Mouse (Mus musculus): ENCODE results near the gene Prdm11. TPM values are rescaled to one million over a fixed set of nuclear protein-coding genes. Genes with fewer than 3 reads are reported as not detected.

The Prdm11 gene
- polyA plus RNA-seq, 1 experiment from 2014 or later: 2.6 TPM

GRCm38 (mm10) chr2:93051873-93052272, 5.9 kb upstream of the Prdm11 start:
- no peak overlapping the region for H3K27ac ChIP-seq (replicated peaks; ENCODE audit: low read depth, low read length)
- no peak for ATAC-seq (ENCODE audit: low FRiP score, low TSS enrichment)
- WGBS: 55% methylated on average over 1 of the region's 1 CpGs

GRCm38 (mm10) chr2:93048601-93049323, 2.8 kb upstream of the Prdm11 start:
- Histone ChIP-seq H3K27ac (replicated peaks; ENCODE audit: low read depth, low read length) (no peak overlapping the region), H3K4me2 (ENCODE audit: low read length) (no peak overlapping the region), H3K9me3 (ENCODE audit: control insufficient read depth, low read length) (peaks cover 3% of the 10 kb centered on the region; the same call in 1 of the 2 replicates), H3K36me3 (ENCODE audit: control insufficient read depth, insufficient read depth, low read length) (no peaks in the 10 kb centered on the region), H3K27me3 (ENCODE audit: control insufficient read depth, insufficient read depth, low read length) (no peaks in the 10 kb centered on the region), H3K4me3 (replicated peaks; ENCODE audit: low read depth, low read length) (no peak overlapping the region), H3K4me1 (ENCODE audit: control insufficient read depth, insufficient read depth, low read length) (peaks cover 11% of the 10 kb centered on the region), H3K9ac (replicated peaks; ENCODE audit: low read length) (no peak overlapping the region)
- ATAC-seq (ENCODE audit: low FRiP score, low TSS enrichment) (no peak), DNase-seq (no peak)
- WGBS: 53% methylated on average over 6 of the region's 6 CpGs

More at GRCm38 (mm10) chr2:93051873-93052272, 5.9 kb upstream of the Prdm11 start:
- Histone ChIP-seq H3K9ac (replicated peaks; ENCODE audit: low read length) (no peak overlapping the region), H3K4me3 (replicated peaks; ENCODE audit: low read depth, low read length) (no peak overlapping the region), H3K9me3 (ENCODE audit: control insufficient read depth, low read length) (peaks cover 3% of the 10 kb centered on the region; the same call in 1 of the 2 replicates), H3K4me1 (ENCODE audit: control insufficient read depth, insufficient read depth, low read length) (no peaks in the 10 kb centered on the region), H3K36me3 (ENCODE audit: control insufficient read depth, insufficient read depth, low read length) (no peaks in the 10 kb centered on the region), H3K27me3 (ENCODE audit: control insufficient read depth, insufficient read depth, low read length) (no peaks in the 10 kb centered on the region), H3K4me2 (ENCODE audit: low read length) (no peak overlapping the region)
- DNase-seq: no peak

GRCm38 (mm10) chr2:93047491-93048050, 1.6 kb upstream of the Prdm11 start:
- WGBS: 89% methylated on average over 7 of the region's 7 CpGs
- Histone ChIP-seq H3K4me3 (replicated peaks; ENCODE audit: low read depth, low read length) (no peak overlapping the region), H3K9ac (replicated peaks; ENCODE audit: low read length) (no peak overlapping the region), H3K27ac (replicated peaks; ENCODE audit: low read depth, low read length) (no peak overlapping the region), H3K4me1 (ENCODE audit: control insufficient read depth, insufficient read depth, low read length) (peaks cover 11% of the 10 kb centered on the region), H3K4me2 (ENCODE audit: low read length) (no peak overlapping the region), H3K27me3 (ENCODE audit: control insufficient read depth, insufficient read depth, low read length) (no peaks in the 10 kb centered on the region), H3K9me3 (ENCODE audit: control insufficient read depth, low read length) (peaks cover 3% of the 10 kb centered on the region; the same call in 1 of the 2 replicates), H3K36me3 (ENCODE audit: control insufficient read depth, insufficient read depth, low read length) (no peaks in the 10 kb centered on the region)
- DNase-seq: no peak
- ATAC-seq (ENCODE audit: low FRiP score, low TSS enrichment): no peak

GRCm38 (mm10) chr2:93047036-93047435, 1.1 kb upstream of the Prdm11 start:
- Histone ChIP-seq H3K4me1 (ENCODE audit: control insufficient read depth, insufficient read depth, low read length) (peaks cover 11% of the 10 kb centered on the region), H3K4me3 (replicated peaks; ENCODE audit: low read depth, low read length) (no peak overlapping the region), H3K9me3 (ENCODE audit: control insufficient read depth, low read length) (peaks cover 3% of the 10 kb centered on the region; the same call in 1 of the 2 replicates), H3K36me3 (ENCODE audit: control insufficient read depth, insufficient read depth, low read length) (no peaks in the 10 kb centered on the region), H3K9ac (replicated peaks; ENCODE audit: low read length) (no peak overlapping the region), H3K27me3 (ENCODE audit: control insufficient read depth, insufficient read depth, low read length) (no peaks in the 10 kb centered on the region), H3K27ac (replicated peaks; ENCODE audit: low read depth, low read length) (no peak overlapping the region), H3K4me2 (ENCODE audit: low read length) (peak overlapping the region; percentile 66; the same call in 1 of the 2 replicates)
- ATAC-seq (ENCODE audit: low FRiP score, low TSS enrichment): no peak
- 90% methylated on average over 6 of the region's 6 CpGs for WGBS
- DNase-seq: no peak

- Histone ChIP-seq H3K4me2 (ENCODE audit: low read length) (peak overlapping the region; percentile 66), H3K4me3 (replicated peaks; ENCODE audit: low read depth, low read length) (peak overlapping the region; percentile 45), H3K27me3 (ENCODE audit: control insufficient read depth, insufficient read depth, low read length) (no peaks in the 10 kb centered on the region), H3K9me3 (ENCODE audit: control insufficient read depth, low read length) (no peaks in the 10 kb centered on the region), H3K4me1 (ENCODE audit: control insufficient read depth, insufficient read depth, low read length) (peaks cover 14% of the 10 kb centered on the region), H3K27ac (replicated peaks; ENCODE audit: low read depth, low read length) (no peak overlapping the region), H3K9ac (replicated peaks; ENCODE audit: low read length) (no peak overlapping the region), H3K36me3 (ENCODE audit: control insufficient read depth, insufficient read depth, low read length) (no peaks in the 10 kb centered on the region)
- DNase-seq (no peak), ATAC-seq (ENCODE audit: low FRiP score, low TSS enrichment) (no peak)
- whole genome bisulfite sequencing: 21% methylated on average over 5 of the region's 5 CpGs
Measured at GRCm38 (mm10) chr2:93046509-93046835, 505 bp upstream of the Prdm11 start.

- Histone ChIP-seq H3K4me2 (ENCODE audit: low read length) (peak overlapping the region; percentile 66), H3K36me3 (ENCODE audit: control insufficient read depth, insufficient read depth, low read length) (no peaks in the 10 kb centered on the region), H3K4me3 (replicated peaks; ENCODE audit: low read depth, low read length) (peak overlapping the region; percentile 45), H3K9me3 (ENCODE audit: control insufficient read depth, low read length) (no peaks in the 10 kb centered on the region), H3K27me3 (ENCODE audit: control insufficient read depth, insufficient read depth, low read length) (no peaks in the 10 kb centered on the region), H3K4me1 (ENCODE audit: control insufficient read depth, insufficient read depth, low read length) (peaks cover 14% of the 10 kb centered on the region), H3K27ac (replicated peaks; ENCODE audit: low read depth, low read length) (peak overlapping the region; percentile 94), H3K9ac (replicated peaks; ENCODE audit: low read length) (peak overlapping the region; percentile 95)
- WGBS: under 1% methylated on average over 55 of the region's 55 CpGs
- DNase-seq: peak; percentile 97
- peak; percentile 94 for ATAC-seq (ENCODE audit: low FRiP score, low TSS enrichment)
Measured at GRCm38 (mm10) chr2:93045129-93045817, 694 bp downstream of the Prdm11 start.

GRCm38 (mm10) chr2:93043449-93044157, 2.4 kb downstream of the Prdm11 start:
- 95% methylated on average over 3 of the region's 3 CpGs for WGBS
- Histone ChIP-seq H3K4me2 (ENCODE audit: low read length) (no peak overlapping the region), H3K36me3 (ENCODE audit: control insufficient read depth, insufficient read depth, low read length) (no peaks in the 10 kb centered on the region), H3K4me1 (ENCODE audit: control insufficient read depth, insufficient read depth, low read length) (peaks cover 14% of the 10 kb centered on the region), H3K27me3 (ENCODE audit: control insufficient read depth, insufficient read depth, low read length) (no peaks in the 10 kb centered on the region), H3K27ac (replicated peaks; ENCODE audit: low read depth, low read length) (no peak overlapping the region), H3K4me3 (replicated peaks; ENCODE audit: low read depth, low read length) (no peak overlapping the region), H3K9ac (replicated peaks; ENCODE audit: low read length) (no peak overlapping the region), H3K9me3 (ENCODE audit: control insufficient read depth, low read length) (no peaks in the 10 kb centered on the region)
- ATAC-seq (ENCODE audit: low FRiP score, low TSS enrichment): no peak
- no peak for DNase-seq

- DNase-seq (no peak), ATAC-seq (ENCODE audit: low FRiP score, low TSS enrichment) (no peak)
- Histone ChIP-seq H3K36me3 (ENCODE audit: control insufficient read depth, insufficient read depth, low read length) (no peaks in the 10 kb centered on the region), H3K27ac (replicated peaks; ENCODE audit: low read depth, low read length) (no peak overlapping the region), H3K9ac (replicated peaks; ENCODE audit: low read length) (no peak overlapping the region), H3K4me3 (replicated peaks; ENCODE audit: low read depth, low read length) (no peak overlapping the region), H3K4me1 (ENCODE audit: control insufficient read depth, insufficient read depth, low read length) (peaks cover 12% of the 10 kb centered on the region), H3K27me3 (ENCODE audit: control insufficient read depth, insufficient read depth, low read length) (no peaks in the 10 kb centered on the region), H3K4me2 (ENCODE audit: low read length) (no peak overlapping the region), H3K9me3 (ENCODE audit: control insufficient read depth, low read length) (no peaks in the 10 kb centered on the region)
- WGBS: 53% methylated on average over 6 of the region's 6 CpGs
Measured at GRCm38 (mm10) chr2:93041470-93041869, 4.5 kb downstream of the Prdm11 start.
